Mouse (Mus musculus): ENCODE measurements around the gene Ampd2. TPM values are rescaled to one million over a fixed set of nuclear protein-coding genes. Genes with fewer than 3 reads are reported as not detected.
A peak's percentile ranks its signal among the peaks of the same experiment; 100 is the strongest.

Gene Ampd2
- polyA plus RNA-seq (2016; fragmentation: Nextera tagmentation; extraction: Ambion mirVana): 40.0 and 41.6 TPM in 2 replicates

DNA sequence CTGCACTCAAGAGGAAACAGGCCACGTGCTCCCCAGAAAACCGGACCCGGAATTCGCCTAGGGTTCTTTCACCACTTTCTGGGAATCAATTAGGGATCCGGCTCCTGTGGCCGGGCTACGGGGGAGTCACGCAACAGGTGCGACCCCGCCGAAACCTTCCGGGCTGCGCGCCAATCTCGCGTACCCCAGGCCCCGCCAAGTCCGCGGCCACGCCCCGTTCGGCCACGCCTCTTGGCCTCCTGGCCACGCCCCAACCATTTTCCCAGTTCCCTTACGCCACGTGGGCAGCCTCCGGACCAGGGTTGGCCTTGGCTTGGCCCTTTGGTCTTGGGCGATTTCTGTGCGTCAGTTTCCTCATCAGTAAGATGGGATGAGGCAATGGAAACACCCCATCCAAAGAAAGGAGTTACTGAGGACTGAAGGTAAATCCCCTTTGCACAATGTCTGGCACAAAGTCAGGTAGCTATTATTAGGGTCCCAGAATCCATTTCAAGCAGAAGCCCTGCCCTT, at the start of gene Ampd2:
Ampd2 (minus strand) TSS at position 182 of the 510 bp plus-strand sequence.
- peak; percentile 77 for ATAC-seq (ENCODE audit: insufficient number of reproducible peaks, low FRiP score)

DNA sequence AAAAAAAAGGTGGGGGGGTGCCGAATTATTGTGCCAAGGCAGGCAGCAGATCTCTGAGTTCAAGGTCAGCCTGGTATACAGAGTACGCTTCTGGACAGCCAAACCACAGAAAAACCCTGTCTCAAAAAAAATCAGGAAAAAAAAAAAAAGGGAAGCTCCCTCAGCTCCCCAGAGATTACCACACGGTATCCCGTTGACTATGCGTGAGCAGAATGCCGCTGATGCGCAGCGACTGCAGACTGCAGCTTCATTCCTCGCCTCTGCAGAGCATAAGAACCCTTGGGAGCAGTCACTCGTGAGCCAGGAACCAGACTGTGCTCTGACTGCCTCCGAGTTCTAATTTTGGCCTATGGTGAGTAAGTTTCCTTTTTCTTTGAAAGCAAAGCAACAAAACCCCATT, 48.2 kb upstream of the Ampd2 start:
- Histone ChIP-seq H3K4me1 (replicated peaks) (peaks cover 43% of the 10 kb centered on the region), H3K27me3 (replicated peaks) (no peaks in the 10 kb centered on the region), H3K27ac (ENCODE audit: poor library complexity, severe bottlenecking) (no peak overlapping the region), H3K4me3 (no peak overlapping the region), H3K4me2 (no peak overlapping the region), H3K9ac (no peak overlapping the region), H3K36me3 (peaks cover 11% of the 10 kb centered on the region), H3K9me3 (replicated peaks) (no peaks in the 10 kb centered on the region)
- ATAC-seq (ENCODE audit: insufficient number of reproducible peaks, low FRiP score): no peak
- 74% methylated on average over 11 of the region's 11 CpGs for WGBS

More for the DNA sequence above, at the start of gene Ampd2:
- Histone ChIP-seq H3K4me3 (peak within 1 kb of the TSS; percentile 77), H3K36me3 (no peaks in the 10 kb centered on the region), H3K27ac (ENCODE audit: poor library complexity, severe bottlenecking) (peak within 1 kb of the TSS; percentile 90), H3K27me3 (replicated peaks) (no peaks in the 10 kb centered on the region), H3K9ac (peak within 1 kb of the TSS; percentile 83), H3K4me2 (peak within 1 kb of the TSS; percentile 98), H3K4me1 (replicated peaks) (peaks cover 58% of the 10 kb centered on the region), H3K9me3 (replicated peaks) (no peaks in the 10 kb centered on the region)
- WGBS: under 1% methylated on average over 29 of the region's 29 CpGs

DNA sequence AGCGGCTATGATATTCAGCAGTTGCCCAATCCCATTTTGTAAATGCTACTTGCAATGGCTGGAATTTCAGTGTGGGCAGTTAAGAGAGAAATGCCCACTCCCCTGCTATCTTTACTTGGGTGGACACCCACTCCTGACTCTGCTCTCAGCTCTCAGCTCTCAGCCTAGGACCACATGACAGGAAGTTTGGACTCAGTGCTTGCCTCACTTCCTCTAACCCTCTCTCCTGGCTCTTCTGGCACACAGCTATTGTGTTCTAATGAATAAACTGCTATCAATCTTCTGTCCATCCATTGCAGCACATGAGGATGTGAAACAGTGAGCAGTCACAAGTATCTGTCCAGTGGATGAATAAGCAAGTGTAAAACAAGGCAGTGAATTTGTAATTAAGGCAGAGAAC, 46.0 kb upstream of the Ampd2 start:
- 68% methylated on average over 1 of the region's 1 CpGs for WGBS
- H3K9me3 ChIP-seq (replicated peaks): no peaks in the 10 kb centered on the region
- no peak overlapping the region for H3K4me2 ChIP-seq
- no peak overlapping the region for H3K4me3 ChIP-seq
- ATAC-seq (ENCODE audit: insufficient number of reproducible peaks, low FRiP score): no peak
- peak overlapping the region; percentile 11 for H3K27ac ChIP-seq (ENCODE audit: poor library complexity, severe bottlenecking)
- H3K9ac ChIP-seq: no peak overlapping the region
- H3K27me3 ChIP-seq (replicated peaks): no peaks in the 10 kb centered on the region
- peaks cover 55% of the 10 kb centered on the region for H3K4me1 ChIP-seq (replicated peaks)
- H3K36me3 ChIP-seq: peaks cover 10% of the 10 kb centered on the region; the same call in 1 of the 2 replicates

DNA sequence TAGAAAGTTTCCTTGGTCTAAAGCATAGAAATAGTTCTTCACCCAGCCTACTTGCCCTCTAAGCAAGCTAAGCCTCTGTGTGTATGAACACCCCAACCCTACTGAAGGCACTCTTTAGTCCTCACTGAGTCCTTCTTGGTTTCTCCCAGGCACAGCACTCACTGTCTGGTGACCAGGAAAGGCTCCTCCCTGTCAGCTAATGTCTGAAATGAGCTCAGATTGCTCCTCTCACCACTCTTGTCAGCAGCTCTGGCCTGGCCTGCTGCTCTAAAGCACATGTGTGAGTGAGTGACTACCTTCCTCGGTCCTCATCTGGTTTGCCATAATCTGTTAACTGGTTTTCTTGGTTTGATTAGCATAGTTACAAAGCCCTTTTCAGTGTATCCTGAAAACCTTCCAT, 45.4 kb upstream of the Ampd2 start:
- H3K9me3 ChIP-seq (replicated peaks): no peaks in the 10 kb centered on the region
- H3K36me3 ChIP-seq: peaks cover 5% of the 10 kb centered on the region; the same call in 1 of the 2 replicates
- no peak overlapping the region for H3K4me2 ChIP-seq
- no peak overlapping the region for H3K4me3 ChIP-seq
- peaks cover 55% of the 10 kb centered on the region for H3K4me1 ChIP-seq (replicated peaks)
- peak overlapping the region; percentile 11; the same call in 1 of the 2 replicates for H3K27ac ChIP-seq (ENCODE audit: poor library complexity, severe bottlenecking)
- 48% methylated on average over 1 of the region's 1 CpGs for WGBS
- H3K27me3 ChIP-seq (replicated peaks): no peaks in the 10 kb centered on the region
- H3K9ac ChIP-seq: no peak overlapping the region
- no peak for ATAC-seq (ENCODE audit: insufficient number of reproducible peaks, low FRiP score)

DNA sequence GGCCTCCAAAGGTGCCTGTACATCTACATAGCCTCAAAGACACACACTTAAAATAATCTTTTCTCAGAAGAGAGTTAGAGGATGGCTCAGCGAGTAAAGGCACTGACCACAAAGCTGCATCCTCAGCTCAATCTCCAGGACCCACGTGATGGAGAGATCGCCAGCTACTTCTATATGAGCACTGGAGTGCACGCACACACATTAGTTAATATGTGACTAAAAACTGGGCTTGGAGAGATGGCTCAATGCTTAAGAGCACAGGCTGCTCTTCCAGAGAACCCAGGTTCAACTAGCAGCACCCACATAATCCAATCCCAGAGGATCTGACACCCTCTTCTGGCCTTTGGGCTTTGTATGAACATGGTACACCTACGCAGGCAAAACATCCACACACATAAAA, 44.8 kb upstream of the Ampd2 start:
- Histone ChIP-seq H3K4me2 (no peak overlapping the region), H3K4me1 (replicated peaks) (peaks cover 55% of the 10 kb centered on the region), H3K27me3 (replicated peaks) (no peaks in the 10 kb centered on the region), H3K36me3 (0 out of 2 replicates have a peak, but pooled peaks cover 3% of the 10 kb centered on the region), H3K4me3 (no peak overlapping the region), H3K9ac (no peak overlapping the region), H3K9me3 (replicated peaks) (no peaks in the 10 kb centered on the region), H3K27ac (ENCODE audit: poor library complexity, severe bottlenecking) (no peak overlapping the region)
- ATAC-seq (ENCODE audit: insufficient number of reproducible peaks, low FRiP score): no peak
- 86% methylated on average over 5 of the region's 5 CpGs for WGBS

DNA sequence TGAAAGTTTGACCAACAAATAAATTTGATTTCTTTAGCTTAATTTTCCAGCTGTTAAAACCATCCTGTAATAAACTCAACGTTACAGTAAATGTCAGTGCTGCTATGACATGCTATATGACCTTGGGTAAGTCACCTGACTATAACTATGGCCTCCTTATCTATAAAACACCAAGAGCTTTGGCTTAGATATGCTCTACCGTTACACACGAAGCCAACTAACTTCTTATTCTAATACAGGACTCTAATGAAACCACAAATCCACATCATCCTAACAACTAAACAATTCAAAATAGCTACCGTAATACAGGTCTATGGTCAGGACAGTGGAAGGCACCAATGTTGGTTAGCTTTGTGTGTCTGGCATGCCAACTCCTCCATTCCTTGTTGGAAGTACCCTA, 43.4 kb upstream of the Ampd2 start:
- Histone ChIP-seq H3K36me3 (no peaks in the 10 kb centered on the region), H3K27me3 (replicated peaks) (no peaks in the 10 kb centered on the region), H3K9me3 (replicated peaks) (no peaks in the 10 kb centered on the region), H3K27ac (ENCODE audit: poor library complexity, severe bottlenecking) (no peak overlapping the region), H3K4me2 (no peak overlapping the region), H3K4me3 (no peak overlapping the region), H3K4me1 (replicated peaks) (peaks cover 48% of the 10 kb centered on the region), H3K9ac (no peak overlapping the region)
- WGBS: 66% methylated on average over 4 of the region's 4 CpGs
- ATAC-seq (ENCODE audit: insufficient number of reproducible peaks, low FRiP score): 0 out of 2 replicates have a peak, but pooled peaks have one; percentile 45

DNA sequence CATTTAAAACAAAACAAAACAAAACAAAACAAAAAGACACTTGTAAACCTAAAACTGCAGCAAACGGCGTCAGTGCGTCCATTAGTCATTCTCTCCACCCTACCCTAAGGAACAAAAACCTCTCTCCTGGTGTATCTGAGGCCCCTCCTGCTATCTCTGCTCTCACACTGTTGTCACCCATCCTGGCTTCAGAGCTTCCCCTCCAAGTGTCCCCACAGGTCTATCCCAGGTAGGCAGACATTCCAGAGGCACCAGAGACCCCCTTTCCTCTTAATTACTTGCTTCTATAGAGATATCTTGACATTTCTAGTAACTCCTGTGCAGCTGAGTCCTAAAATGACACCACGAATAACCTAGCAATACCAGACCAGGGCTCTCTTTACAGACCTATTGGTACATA, 42.9 kb upstream of the Ampd2 start:
- Histone ChIP-seq H3K4me2 (no peak overlapping the region), H3K4me1 (replicated peaks) (peaks cover 48% of the 10 kb centered on the region), H3K4me3 (no peak overlapping the region), H3K27ac (ENCODE audit: poor library complexity, severe bottlenecking) (no peak overlapping the region), H3K9ac (no peak overlapping the region), H3K36me3 (no peaks in the 10 kb centered on the region), H3K27me3 (replicated peaks) (no peaks in the 10 kb centered on the region), H3K9me3 (replicated peaks) (no peaks in the 10 kb centered on the region)
- WGBS: 74% methylated on average over 4 of the region's 4 CpGs
- peak; percentile 9; the same call in 1 of the 2 replicates for ATAC-seq (ENCODE audit: insufficient number of reproducible peaks, low FRiP score)

DNA sequence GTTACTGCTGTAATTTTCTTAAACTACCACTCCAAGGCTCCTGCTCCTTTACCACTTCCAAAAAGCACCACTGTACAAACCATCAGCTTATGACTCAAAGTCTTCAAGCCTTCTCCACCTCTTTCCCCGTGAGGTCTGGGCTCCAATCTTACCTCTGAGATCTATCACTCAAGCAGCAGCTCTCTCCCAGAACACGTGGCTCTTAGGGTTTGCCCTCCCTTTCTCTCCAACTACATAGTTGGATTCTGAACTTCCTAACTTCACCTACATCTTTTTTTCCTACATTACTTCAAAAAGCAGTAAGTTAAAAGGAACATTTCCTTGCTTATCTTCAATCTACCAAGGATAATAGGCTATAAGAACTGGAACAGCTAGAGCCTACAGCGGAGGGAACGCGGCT, 42.1 kb upstream of the Ampd2 start:
- Histone ChIP-seq H3K9me3 (replicated peaks) (no peaks in the 10 kb centered on the region), H3K36me3 (no peaks in the 10 kb centered on the region), H3K4me2 (no peak overlapping the region), H3K4me3 (no peak overlapping the region), H3K4me1 (replicated peaks) (peaks cover 47% of the 10 kb centered on the region), H3K27ac (ENCODE audit: poor library complexity, severe bottlenecking) (no peak overlapping the region), H3K27me3 (replicated peaks) (no peaks in the 10 kb centered on the region), H3K9ac (no peak overlapping the region)
- WGBS: 65% methylated on average over 5 of the region's 5 CpGs
- ATAC-seq (ENCODE audit: insufficient number of reproducible peaks, low FRiP score): no peak

DNA sequence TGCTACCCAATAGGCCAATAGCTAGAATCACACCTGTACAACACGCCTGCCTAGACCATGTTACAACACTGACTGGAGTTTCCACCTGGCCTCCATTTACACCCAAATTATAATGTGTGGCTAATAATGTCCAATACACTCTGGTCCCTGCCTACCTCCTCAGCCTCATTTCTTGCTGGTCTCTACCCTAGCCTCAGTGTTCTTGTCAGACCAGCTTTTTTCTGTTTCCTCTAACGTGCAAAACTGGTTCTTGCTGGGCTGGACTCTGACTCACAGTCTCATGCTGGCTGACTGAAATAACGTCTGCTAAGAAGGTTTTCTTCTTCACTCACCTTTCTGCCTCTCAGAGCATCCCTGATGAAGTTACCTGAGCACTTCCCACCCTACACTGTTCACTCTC, 39.9 kb upstream of the Ampd2 start:
- Histone ChIP-seq H3K36me3 (peaks cover 13% of the 10 kb centered on the region; the same call in 1 of the 2 replicates), H3K4me2 (no peak overlapping the region), H3K4me3 (no peak overlapping the region), H3K9ac (no peak overlapping the region), H3K4me1 (replicated peaks) (peaks cover 34% of the 10 kb centered on the region), H3K9me3 (replicated peaks) (no peaks in the 10 kb centered on the region), H3K27ac (ENCODE audit: poor library complexity, severe bottlenecking) (no peak overlapping the region), H3K27me3 (replicated peaks) (no peaks in the 10 kb centered on the region)
- WGBS: 84% methylated on average over 3 of the region's 3 CpGs
- ATAC-seq (ENCODE audit: insufficient number of reproducible peaks, low FRiP score): no peak

DNA sequence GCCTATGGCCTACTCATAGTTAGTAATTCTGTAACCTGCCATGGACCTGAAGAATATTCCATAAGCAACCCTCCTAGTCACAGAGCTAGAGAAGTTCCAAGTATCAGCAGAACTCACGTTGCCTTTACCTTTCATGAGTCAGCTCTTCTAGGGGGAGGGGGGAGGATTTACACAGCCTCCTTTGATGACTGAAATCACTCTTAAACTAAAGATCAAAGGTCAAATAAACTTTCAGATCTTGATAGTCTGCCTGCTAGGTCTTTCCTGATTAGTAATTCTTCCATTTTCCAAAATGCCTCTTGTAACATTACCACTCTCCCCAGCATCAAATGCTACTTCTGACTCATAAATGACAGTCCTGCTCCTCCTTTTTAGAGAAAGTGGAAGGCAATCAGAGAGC, 37.7 kb upstream of the Ampd2 start:
- whole genome bisulfite sequencing: 60% methylated on average over 1 of the region's 1 CpGs
- Histone ChIP-seq H3K27ac (ENCODE audit: poor library complexity, severe bottlenecking) (no peak overlapping the region), H3K4me2 (no peak overlapping the region), H3K9me3 (replicated peaks) (no peaks in the 10 kb centered on the region), H3K27me3 (replicated peaks) (no peaks in the 10 kb centered on the region), H3K9ac (no peak overlapping the region), H3K4me1 (replicated peaks) (peaks cover 14% of the 10 kb centered on the region), H3K4me3 (no peak overlapping the region), H3K36me3 (peaks cover 27% of the 10 kb centered on the region)
- no peak for ATAC-seq (ENCODE audit: insufficient number of reproducible peaks, low FRiP score)

DNA sequence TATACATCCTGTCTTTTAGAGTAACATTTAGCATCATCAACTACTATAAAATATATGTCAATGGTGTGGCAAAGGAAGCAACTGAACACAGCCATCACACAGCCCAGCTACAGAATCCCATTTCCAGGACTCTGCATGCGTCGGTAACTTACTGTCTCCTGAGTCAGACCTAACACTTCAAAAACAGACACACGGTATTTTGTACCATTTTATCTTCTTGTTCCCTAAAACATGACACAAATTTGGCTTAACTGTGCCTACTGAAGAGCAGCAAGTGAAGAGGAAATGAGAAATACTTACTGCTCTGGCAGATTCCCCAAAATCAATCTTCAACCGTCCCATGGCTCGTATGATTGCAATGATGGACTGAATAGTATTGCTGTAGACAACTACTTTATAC, 36.8 kb upstream of the Ampd2 start:
- H3K27ac ChIP-seq (ENCODE audit: poor library complexity, severe bottlenecking): no peak overlapping the region
- no peak overlapping the region for H3K4me2 ChIP-seq
- peaks cover 5% of the 10 kb centered on the region for H3K4me1 ChIP-seq (replicated peaks)
- ATAC-seq (ENCODE audit: insufficient number of reproducible peaks, low FRiP score): no peak
- no peaks in the 10 kb centered on the region for H3K9me3 ChIP-seq (replicated peaks)
- H3K27me3 ChIP-seq (replicated peaks): no peaks in the 10 kb centered on the region
- WGBS: 88% methylated on average over 5 of the region's 5 CpGs
- H3K4me3 ChIP-seq: no peak overlapping the region
- no peak overlapping the region for H3K9ac ChIP-seq
- peaks cover 36% of the 10 kb centered on the region for H3K36me3 ChIP-seq

DNA sequence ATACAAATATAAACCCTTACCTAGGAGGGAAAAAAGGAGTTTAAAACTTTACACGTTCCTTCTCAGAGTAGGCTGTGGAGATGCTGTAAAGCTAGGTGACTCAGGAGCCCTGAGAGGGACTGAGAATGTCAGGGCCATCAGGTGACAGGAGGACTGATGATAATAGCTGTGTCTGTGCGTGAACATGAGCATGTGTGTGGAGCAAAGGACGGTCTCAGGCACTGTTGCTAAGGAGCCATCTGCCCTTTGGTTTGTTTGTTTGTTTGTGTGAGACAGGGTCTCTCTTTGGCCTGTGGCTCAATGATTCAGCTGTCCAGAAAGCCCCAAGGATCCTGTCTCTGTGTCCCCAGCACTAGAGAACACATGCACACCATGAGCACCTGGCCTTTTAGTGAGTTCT, 34.6 kb upstream of the Ampd2 start:
- H3K4me1 ChIP-seq (replicated peaks): peaks cover 5% of the 10 kb centered on the region
- no peak for ATAC-seq (ENCODE audit: insufficient number of reproducible peaks, low FRiP score)
- 64% methylated on average over 3 of the region's 3 CpGs for WGBS
- H3K36me3 ChIP-seq: peaks cover 49% of the 10 kb centered on the region
- no peaks in the 10 kb centered on the region for H3K27me3 ChIP-seq (replicated peaks)
- no peak overlapping the region for H3K27ac ChIP-seq (ENCODE audit: poor library complexity, severe bottlenecking)
- H3K4me3 ChIP-seq: no peak overlapping the region
- no peaks in the 10 kb centered on the region for H3K9me3 ChIP-seq (replicated peaks)
- no peak overlapping the region for H3K4me2 ChIP-seq
- no peak overlapping the region for H3K9ac ChIP-seq

Measured in heart, embryonic 12.5 days (tissue).